Mouse (Mus musculus) erythroblast, adult 5-6 weeks (primary cell): ENCODE results near the gene Trim65. TPM values are rescaled to one million over a fixed set of nuclear protein-coding genes. Genes with fewer than 3 reads are reported as not detected.
"Not testable (repeated sequence)": the region's sequence is repeated elsewhere in the genome, so short reads cannot be mapped to it uniquely, and the experiment has no call there.

ENCODE experiments used
- ATAC-seq: replicated peaks from 2 replicates; pipeline ENCODE4 v1.8.0; 2016; ENCODE audit warnings: moderate number of reproducible peaks, mild to moderate bottlenecking, moderate TSS enrichment, inconsistent platforms; ENCODE audit not compliant: poor library complexity, low FRiP score, severe bottlenecking
- total RNA-seq, 2 experiments: library from RNA; stranded (forward) in 1 of 2; stranded (reverse) in 1 of 2; fragments of 150-400 nt in 1 of 2; fragments of 200-764, 138-1000 nt in 1 of 2; gene quantifications; 2 replicates each; pipeline versions ENCODE4 v1.2.3 to v1.2.4; 2015 to 2017; ENCODE audit warnings: low replicate concordance in 2 of 2

The Trim65 gene
- total RNA-seq, 2 experiments from 2014 or later: 0.38 to 3.3 TPM

DNA sequence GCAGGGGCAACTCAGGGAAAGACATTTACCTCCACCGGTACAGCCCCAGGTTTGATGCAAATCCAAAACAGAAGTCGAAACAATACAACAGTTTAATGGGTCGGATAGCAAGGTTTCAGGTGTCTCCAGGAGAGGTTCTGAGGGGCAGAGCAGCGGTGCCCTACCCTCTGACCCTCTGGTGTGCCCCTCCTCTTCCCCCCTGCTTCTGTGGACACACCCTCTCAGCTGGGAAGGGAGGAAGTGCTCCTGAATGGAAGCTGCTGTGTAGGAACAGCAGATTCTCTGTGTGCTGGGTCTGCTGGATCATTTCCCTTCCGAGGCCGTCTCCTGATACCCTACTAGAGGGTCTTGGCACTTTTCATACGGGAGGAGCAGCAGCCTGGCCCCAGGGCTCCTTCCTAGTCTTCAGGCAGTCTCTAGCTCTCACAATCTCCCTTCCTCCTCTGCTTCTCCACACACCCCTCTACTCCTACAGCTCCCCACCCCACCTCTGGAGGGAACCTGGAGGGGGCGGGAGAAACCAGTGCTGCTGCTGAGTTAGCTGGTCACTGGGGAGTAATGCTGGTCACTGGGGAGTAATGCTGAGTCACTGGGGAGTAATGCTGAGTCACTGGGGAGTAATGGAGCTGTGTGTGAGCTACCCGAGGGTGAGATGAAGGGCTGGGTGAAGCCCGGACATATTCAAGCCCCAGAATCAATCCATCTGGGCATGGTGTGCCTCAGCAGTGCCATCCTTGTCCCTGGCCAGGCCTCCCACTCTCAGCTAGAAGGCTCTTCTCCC, 11.5 kb upstream of the Trim65 start:
- ATAC-seq: peak; percentile 60

DNA sequence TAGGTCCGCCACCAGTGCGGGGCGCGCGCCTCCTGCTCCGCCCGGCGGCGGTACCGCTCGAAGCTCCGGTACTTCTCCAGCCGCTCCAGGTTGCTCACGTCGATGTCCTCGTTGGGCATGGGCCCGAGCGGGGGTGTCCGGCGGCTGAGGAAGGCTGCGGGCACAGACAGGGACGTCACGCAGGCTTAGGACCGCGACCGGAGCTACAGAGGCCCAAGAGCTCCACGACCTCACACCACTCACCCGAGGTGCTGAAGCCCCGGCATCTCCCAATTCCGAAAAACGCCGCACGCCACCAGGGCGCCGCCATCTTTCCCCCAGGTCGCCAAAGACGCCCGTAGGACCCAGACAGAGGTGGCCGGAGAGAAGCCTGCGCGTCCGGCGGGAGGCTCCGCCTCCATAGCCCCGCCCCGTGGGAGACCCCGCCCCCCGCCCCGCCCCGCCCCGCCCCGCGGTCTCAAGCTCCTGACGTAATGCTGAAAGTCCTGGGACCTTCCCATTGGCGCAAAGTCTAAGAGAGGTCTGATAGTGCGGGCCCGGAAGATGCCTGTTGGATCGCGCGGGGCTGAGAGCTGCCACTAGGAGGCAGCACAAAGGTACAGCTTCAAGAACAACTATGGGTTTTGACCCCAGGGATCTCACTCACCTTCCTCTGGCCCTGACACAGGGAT, 7.7 kb upstream of the Trim65 start, which contains the start of gene Mrpl38:
Mrpl38 (minus strand) TSS at position 401 of the 671 bp plus-strand sequence.
- ATAC-seq: peak; percentile 74

DNA sequence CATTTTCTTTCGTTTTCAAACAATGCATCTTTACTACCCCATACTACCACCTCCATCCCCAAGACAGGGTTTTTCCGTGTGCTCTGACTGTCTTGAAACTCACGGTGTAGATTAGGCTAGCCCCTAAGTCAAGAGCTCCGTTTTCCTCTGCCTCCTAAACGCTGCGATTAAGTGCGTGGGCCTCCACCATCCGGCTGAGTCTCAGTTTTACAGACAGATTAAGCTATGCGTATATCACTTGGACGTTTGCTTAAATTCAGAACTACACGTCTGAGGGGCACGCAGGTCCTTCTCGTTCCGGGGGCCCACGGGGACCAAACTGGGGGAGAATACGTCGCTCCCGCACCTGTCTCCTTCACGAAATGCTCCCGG, 7.2 kb upstream of the Trim65 start:
- no peak for ATAC-seq

DNA sequence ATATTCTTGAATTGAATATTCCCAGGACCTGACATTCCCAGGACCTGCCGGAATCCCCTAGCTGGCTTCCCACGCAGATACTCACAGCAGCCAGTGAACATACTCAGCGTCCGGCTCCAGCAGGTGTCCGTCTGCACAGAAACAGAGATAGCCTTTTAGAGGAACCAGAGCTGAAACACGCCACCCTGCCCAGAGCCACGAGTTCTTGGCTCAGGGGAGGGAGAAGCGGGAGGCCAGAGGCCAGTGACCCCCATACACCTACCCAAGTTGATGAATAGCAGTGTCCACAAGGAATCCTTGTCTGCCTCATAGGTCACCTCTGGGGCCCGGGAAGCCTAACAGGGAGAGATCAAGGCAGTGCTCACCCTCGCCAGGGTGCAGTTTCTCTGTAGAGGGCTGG, 3.2 kb upstream of the Trim65 start:
- no peak for ATAC-seq

DNA sequence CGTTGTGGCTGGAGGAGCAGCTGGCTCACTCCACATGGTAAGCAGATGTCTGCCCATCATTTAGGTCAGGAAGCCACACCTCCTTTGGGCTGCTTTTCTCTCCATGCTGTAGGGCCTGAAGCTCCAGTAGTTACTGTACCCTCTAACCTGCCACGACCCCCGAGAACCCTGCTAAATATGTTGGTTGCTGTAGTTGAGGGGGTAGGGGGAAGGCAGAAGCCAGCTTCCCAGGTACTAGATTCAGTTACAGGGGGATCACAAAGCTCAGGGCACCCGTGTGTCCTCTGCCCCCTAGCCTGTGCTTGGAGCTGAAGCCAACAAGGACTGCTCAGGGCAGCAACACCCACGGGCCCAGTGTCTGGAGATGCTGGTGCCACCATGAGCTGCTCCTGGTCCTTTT, 2.6 kb upstream of the Trim65 start:
- no peak for ATAC-seq

DNA sequence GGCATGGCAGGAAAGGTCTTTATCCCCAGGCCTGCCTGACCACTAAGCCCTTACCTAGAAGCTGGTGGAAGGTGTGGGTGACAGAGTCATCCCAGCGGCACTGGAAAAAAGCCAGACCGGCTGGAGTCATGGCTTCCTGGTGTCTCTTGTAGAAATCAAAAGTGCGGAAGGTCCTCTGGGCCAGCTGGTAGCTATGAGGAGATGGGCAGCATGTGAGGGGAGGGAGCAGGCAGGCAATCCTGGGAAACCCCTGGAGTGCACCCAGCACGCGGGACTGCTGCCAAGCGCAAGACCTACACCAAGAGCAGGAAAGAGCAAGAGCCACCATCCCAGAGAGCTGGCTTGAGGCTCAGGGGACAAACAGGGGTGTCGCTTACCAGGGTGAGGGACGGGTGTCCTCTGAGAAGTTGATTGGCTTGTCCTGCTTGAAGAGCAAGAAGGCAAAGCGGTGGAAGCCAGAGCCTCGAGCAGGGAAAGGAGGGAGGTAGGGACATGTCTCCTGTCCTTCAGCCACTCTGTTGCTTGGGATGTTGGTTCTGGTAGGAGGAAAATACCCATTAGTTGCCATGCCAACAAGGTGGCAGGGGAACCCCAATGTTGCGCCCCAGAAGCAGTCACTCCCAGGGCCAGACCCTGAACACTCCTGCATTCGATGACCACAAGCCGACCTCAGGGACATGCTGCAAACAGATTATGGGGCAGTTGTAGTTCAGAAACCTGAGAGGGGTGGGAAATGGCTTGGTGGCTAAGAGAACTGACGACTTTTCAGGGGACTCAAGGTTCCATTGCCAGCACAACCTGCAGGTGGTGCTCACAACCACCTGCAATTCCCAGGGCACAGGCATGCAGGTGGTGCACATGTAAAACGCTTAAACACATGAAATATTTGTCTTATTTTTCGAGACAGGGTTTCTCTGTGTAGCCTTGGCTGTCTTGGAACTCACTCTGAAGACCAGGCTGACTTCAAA, 1.7 kb upstream of the Trim65 start:
- no peak for ATAC-seq

DNA sequence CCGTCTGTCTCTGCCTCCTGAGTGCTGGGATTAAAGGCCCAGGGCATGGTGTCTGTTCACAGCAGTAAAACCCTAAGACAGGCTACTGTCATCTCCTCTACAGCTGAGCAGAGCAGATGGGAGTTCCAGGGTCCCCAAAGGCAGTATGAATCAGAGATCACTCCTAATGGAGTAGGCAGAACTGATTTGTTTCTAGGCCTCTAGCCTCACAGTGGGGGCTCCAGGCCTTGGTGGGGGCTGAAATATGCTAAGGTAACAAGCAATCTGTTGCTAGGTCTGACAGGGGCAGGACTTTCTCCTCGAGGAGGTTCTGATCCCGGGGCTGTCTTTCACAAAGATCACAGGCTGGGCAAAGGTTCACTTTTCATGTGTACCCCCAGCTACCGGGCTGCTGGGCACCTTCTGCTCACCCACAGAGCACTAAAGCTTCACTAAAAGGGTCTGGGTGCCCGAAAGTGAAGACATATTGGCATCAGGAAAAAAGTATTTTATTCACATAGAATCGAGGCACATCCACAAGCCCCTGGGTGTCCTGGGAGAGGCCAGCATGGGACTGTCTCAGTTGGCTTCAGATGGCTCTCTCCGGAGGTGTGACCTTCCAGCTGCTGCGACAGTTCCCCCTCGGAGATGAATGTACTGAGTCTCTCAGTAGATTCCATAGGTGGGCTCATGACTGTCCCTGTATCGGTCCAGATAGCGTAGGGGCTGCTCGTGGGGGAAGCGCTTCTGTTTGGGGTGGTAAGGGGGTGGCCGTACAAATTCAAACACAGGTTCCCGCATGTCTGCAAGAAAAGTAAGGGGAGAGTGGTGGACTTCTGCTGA, 632 bp upstream of the Trim65 start:
- ATAC-seq: no peak

DNA sequence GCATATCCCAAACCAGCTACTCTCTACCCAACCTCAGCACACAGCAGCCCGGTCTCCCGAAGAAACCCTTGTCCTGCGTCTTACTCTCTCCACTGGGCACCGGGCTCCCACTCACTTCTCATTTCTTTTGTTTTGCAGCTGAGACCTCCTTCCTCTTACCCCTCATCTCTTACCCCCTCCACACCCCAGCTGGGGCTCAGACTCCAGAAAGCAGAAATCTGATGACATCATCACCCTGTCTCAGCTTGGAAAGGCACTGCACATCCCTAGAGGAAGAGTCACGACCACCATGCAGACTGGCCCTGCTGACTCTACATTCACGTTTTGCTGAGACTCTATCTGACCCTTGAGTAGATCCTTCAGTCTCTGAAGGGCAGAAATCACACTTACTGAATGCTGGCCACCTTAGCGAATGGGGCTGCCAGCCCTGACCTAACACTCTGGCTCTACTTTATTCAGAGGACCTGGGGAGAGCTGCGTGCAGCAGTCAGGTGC, 888 bp downstream of the Trim65 start:
- no peak; the same call in 1 of the 2 replicates for ATAC-seq

DNA sequence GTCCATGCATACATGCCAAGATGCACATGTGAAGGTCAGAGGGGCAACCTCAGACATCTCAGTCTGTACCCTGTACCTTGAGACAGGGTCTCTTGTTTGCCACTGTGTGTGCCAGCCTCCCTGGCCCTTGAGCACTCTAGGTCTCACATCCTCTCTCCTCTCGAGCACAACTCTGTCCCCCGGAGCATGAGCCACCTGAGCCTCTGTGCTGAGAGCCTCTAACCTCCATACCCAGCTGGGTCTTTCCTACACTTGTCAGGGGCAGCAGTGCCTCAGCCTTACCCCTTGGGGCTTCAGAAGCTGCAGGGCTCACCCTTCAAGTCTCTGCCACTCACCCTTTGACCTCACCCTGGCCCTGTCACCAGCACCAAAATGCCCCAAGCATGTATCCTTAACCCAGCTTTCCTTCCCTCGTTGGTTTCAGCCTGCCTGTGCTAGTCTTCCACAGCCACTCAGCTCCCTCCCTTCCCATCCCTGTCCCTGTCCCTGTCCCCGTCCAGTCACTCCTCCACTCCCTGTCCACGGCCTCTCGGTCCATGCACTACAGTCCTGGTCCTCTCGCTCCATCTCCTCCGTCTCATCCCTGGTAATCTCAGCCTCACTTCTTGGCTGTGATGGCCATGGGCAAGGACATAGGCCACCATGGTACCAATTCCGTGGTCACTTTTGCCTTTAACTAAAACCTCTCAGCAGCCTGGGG, 1.7 kb downstream of the Trim65 start:
- no peak for ATAC-seq

DNA sequence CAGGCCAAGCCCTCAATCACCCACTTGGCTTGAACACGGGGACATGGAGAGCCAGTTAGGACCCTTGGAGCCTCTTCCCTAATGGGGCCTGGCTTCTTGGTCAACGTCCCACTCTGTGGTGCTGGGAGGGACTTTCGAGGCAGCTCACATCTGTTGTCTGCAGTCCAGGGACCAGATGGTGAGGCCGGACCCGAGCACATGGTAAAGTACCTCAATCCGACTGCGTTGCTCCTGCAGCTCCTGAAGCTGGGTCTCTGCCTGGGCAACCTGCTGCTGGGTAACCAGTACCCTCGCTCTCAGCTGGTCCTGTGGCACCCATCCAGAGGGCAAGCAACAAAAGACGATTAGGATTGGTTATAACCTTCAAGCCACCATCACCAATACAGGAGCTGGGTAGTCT, 2.9 kb downstream of the Trim65 start:
- no peak for ATAC-seq

DNA sequence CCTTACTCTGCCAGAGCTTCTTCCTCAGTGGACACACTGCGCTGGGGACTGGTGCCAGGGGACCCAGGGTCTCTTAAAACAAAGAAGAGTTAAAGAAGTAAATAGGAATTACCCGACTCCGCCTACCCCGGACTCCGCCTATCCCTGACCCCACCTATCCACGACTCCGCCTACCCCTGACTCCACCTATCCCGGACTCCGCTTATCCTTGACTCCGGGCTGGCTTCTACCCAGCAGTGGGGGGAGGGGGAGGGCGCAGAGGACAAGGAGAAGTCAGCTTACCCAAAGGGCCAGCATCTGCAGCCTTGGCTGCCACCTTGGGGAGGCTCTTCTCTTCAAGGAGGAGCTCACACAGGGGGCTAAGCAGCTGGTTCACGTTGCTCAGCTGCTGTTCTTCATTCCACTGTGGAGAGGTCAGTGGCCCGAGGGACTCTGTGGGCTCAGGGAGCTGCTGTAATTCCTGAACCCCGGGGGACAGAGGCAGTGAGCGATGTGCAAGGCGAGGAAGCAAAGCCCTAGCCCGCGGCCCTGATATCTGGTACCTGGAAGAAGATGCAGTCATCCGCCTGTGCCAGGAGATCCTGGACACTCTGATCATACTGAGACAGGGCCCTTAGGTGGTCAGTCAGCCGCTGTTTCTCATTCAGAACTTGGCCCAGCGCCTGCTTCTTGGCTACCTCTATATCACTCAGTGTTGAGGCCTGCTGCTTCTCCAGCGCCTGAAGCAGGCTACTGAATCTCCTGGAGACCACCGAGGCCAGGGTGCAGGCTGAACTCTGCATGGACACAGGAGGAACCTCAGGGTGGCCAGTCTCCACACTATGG, 3.6 kb downstream of the Trim65 start, which contains the start of gene Trim47:
Trim47 (minus strand) TSS at position 55 of the 825 bp plus-strand sequence.
- no peak for ATAC-seq

DNA sequence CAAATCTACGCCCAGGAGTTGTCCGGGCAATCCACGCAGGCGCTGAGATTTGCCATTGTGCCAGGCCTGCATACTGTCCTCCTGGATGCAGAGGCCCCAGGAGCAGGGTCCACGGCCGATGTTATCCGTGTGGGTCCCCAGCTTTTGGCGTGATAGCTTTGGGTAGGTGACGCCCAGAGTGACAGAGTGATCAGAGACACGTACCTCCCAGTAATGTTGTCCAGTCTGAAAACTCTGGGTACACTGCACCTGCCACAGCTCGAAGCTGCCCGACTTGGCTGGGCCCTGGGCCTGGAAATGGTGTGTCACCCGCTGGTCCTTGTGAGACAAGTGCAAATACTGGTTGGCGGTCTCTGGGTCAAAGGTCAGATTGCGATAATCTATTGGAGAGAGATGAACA, 4.7 kb downstream of the Trim65 start:
- ATAC-seq: no peak

DNA sequence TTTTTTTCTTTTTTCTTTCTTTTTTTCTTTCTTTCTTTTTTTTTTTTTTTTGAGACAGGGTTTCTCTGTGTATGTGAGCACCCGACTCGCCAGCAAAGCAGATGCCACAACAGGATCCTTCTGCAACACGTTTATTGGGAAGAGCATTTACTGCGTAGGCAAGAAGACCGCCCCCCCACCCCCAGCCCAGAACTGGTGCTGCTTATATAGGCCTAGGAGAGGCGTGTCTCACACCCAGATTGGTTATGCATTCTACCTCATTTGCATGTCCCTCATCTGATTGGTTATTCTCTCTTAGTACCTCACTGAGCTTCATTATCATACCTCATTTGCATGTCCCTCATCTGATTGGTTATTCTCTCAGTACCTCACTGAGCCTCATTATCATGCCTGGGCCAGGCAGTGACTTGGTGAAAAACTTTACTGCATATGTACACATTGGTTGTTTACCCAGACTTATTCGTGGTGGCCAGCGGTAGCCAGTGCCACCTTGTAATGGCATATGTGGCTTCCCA, 9.1 kb downstream of the Trim65 start:
- not testable (repeated sequence) for ATAC-seq

DNA sequence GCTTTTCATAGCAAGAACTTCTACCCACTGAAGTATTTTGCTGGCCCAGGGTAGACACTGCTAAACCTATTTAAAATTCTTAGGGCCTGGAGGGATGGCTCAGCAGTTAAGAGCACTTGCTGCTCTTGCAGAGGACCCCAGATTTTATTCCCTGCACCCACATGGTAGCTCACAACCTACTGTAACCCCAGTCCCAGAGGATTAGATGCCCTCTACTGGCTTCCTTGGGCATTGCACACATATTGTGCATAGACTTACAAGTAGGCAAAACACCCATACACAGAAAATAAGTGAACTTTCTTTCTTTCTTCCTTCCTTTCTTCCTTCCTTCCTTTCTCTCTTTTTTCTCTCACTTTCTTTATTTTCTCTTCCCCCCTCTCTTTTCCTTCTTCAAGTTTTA, 13.1 kb downstream of the Trim65 start:
- 0 out of 2 replicates have a peak, but pooled peaks have one; percentile 59 for ATAC-seq

DNA sequence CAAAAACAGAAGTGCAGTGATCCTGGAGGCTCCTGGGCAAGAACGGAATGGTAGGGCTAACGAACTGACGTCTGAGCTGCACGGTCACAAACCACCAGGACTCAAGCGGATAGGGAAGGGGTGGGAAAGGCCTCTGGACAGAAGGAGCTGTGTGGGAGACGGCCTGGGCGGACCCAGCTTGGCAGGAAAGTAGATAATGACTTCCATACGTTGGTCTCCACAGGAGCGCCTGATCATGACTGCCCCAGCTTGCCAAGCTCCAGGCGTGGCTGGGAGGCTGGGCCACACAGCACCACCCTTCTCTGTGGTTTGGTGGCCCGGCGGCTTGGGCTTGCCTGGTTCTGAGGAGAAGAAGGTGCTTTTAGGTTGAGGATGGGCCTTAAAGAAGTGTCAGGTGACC, 13.7 kb downstream of the Trim65 start:
- ATAC-seq: peak; percentile 37

DNA sequence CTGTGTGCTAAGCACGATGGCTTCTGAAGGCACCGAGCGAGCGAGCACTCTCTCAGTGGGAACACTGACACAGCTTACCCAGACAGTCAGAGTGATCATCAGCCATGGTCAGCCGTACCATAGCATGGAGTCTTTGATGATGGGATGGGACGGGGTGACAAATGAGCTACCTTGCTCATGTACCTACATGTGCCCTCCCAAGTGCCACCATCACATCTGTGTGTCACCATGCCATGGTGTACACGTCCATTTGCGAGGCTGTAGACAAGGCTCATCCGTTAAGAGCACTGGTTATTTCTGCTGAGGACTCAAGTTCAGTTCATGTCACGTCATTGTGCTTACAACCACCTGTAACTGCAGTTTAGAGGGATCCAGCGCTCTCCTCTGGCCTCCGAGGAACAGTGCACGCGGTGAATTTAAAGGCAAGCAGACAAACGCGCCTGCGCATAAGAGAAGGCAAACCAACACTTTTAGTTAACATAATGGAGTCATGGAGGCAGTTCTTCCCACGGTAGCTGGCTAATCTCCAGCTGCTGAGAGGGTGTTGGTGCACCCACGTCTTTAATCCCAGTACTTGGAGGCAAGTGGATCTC, 19.2 kb downstream of the Trim65 start:
- ATAC-seq: no peak

DNA sequence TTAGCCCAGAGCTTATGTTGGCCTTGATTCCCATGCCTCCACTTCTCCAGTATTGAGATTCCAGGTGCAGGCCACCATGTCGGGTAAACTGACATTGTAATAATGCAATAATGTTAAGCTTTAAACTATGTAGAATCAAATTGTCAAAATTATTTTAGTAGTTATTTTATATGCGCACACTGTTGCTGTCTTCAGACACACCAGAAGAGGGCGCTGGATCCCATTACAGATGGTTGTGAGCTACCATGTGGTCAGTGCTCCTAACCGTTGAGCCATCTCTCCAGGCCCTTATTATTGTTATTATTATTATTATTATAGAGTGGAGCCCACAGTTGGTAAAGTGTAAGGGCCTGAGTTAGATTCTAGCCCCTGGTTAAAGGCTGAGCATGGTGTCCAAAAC, 19.9 kb downstream of the Trim65 start:
- ATAC-seq: no peak
